Mouse (Mus musculus): Measurements from ENCODE around the gene Tcl1b2.

DNA sequence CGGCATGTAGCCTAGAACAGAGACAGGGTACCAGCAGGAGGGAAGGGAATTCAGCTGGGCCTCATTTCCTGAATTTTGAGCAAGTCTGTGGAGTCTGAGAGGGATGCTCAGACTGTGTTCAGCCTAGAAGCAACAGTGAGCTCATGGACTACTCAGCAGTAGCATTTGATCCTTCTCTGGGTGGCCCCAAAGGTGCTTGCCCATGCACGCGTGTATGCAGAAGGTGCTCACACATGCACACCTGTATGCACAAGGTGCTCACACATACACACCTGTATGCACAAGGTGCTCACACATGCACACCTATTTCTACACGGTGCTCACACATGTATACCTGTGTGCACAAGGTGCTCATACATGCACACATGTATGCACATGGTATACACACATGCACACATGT, 37.0 kb upstream of the Tcl1b2 start:
- TF ChIP-seq CTCF (conservative IDR thresholded peaks at IDR 0.05; ENCODE audit: insufficient read depth, insufficient read length, low read depth, low read length) = no peak
- TF ChIP-seq POLR2A (IDR thresholded peaks at IDR 0.05; ENCODE audit: low read depth, low read length) = no peak

Data from kidney, adult 2 months (tissue).